Mouse (Mus musculus) forebrain, embryonic 16.5 days (tissue): ENCODE data around the gene Tead1. TPM values are rescaled to one million over a fixed set of nuclear protein-coding genes. Genes with fewer than 3 reads are reported as not detected.

Source experiments
- ATAC-seq: fragments of 200-750 bp; cut with Nextera tagmentation; 2 replicates; pipeline ENCODE4 v1.8.0; 2017; ENCODE audit warnings: mild to moderate bottlenecking, moderate library complexity
- H3K27ac ChIP-seq: fragments of 300-500 bp; sonication (generic); 2 replicates; pipeline ENCODE4 v1.5.1; 2014; ENCODE audit warnings: low read length, control low read depth
- H3K27me3 ChIP-seq: fragments of 300-500 bp; sonication (generic); replicated peaks from 2 replicates; pipeline ENCODE4 v1.6.1; 2014; ENCODE audit warnings: low read length; ENCODE audit not compliant: control insufficient read depth, insufficient read depth
- H3K36me3 ChIP-seq: fragments of 300-500 bp; sonication (generic); 2 replicates; pipeline ENCODE4 v1.6.1; 2014; ENCODE audit not compliant: control insufficient read depth, insufficient read depth
- H3K4me1 ChIP-seq: fragments of 300-500 bp; sonication (generic); replicated peaks from 2 replicates; pipeline ENCODE4 v1.6.1; 2014; ENCODE audit warnings: low read length; ENCODE audit not compliant: control insufficient read depth, insufficient read depth
- H3K4me2 ChIP-seq: fragments of 300-500 bp; sonication (generic); 2 replicates; pipeline ENCODE4 v1.6.1; 2014; ENCODE audit warnings: mild to moderate bottlenecking, low read length, control low read depth
- H3K4me3 ChIP-seq: fragments of 300-500 bp; sonication (generic); replicated peaks from 2 replicates; pipeline ENCODE4 v1.5.1; 2014; ENCODE audit warnings: mild to moderate bottlenecking, low read length, control low read depth
- H3K9ac ChIP-seq: fragments of 300-500 bp; sonication (generic); replicated peaks from 2 replicates; pipeline ENCODE4 v1.6.1; 2014; ENCODE audit warnings: low read depth, low read length, control low read depth
- H3K9me3 ChIP-seq: fragments of 300-500 bp; sonication (generic); 2 replicates; pipeline ENCODE4 v1.6.1; 2016; ENCODE audit warnings: low read length; ENCODE audit not compliant: control insufficient read depth
- WGBS: fragments of 180-500 bp; shearing (Covaris S2); extraction: QIAGEN DNeasy Blood & Tissue Kit; methylation state at CpG from one replicate; pipeline ENCODE4 v1.1.7; 2014; 5-methylcytosine and 5-hydroxymethylcytosine counted together
- polyA plus RNA-seq: library from polyadenylated mRNA; unstranded; fragments of >200 nt; fragmentation: Nextera tagmentation; extraction: Ambion mirVana; gene quantifications from 2 replicates; pipeline ENCODE4 v1.2.1, GENCODE M21; 2015

Tead1 gene
- polyA plus RNA-seq, 1 experiment from 2014 or later, result 17.6 TPM

GRCm38 (mm10) chr7:112810752-112811151 lies 131.6 kb downstream of the Tead1 start:
- 22% methylated on average over 7 of the region's 7 CpGs for WGBS
- Histone ChIP-seq H3K27ac (no peak overlapping the region), H3K27me3 (no peaks in the 10 kb centered on the region), H3K4me1 (peaks cover 19% of the 10 kb centered on the region), H3K36me3 (no peaks in the 10 kb centered on the region), H3K9ac (no peak overlapping the region), H3K4me3 (no peak overlapping the region), H3K4me2 (no peak overlapping the region), H3K9me3 (no peaks in the 10 kb centered on the region)
- ATAC-seq, result no peak

GRCm38 (mm10) chr7:112812037-112812775 lies 133.1 kb downstream of the Tead1 start:
- WGBS, result 52% methylated on average over 10 of the region's 10 CpGs
- Histone ChIP-seq H3K4me1 (peaks cover 14% of the 10 kb centered on the region), H3K9me3 (no peaks in the 10 kb centered on the region), H3K4me2 (no peak overlapping the region), H3K27me3 (no peaks in the 10 kb centered on the region), H3K9ac (no peak overlapping the region), H3K4me3 (no peak overlapping the region), H3K27ac (no peak overlapping the region), H3K36me3 (no peaks in the 10 kb centered on the region)
- no peak for ATAC-seq

GRCm38 (mm10) chr7:112813163-112813562 lies 134.0 kb downstream of the Tead1 start:
- ATAC-seq, result no peak
- 94% methylated on average over 7 of the region's 7 CpGs for WGBS

GRCm38 (mm10) chr7:112813731-112814306 lies 134.7 kb downstream of the Tead1 start:
- H3K4me1 ChIP-seq, result peaks cover 10% of the 10 kb centered on the region
- no peaks in the 10 kb centered on the region for H3K27me3 ChIP-seq
- no peak overlapping the region for H3K4me2 ChIP-seq
- H3K9me3 ChIP-seq, result no peaks in the 10 kb centered on the region
- H3K4me3 ChIP-seq, result no peak overlapping the region
- H3K27ac ChIP-seq, result no peak overlapping the region
- no peak for ATAC-seq
- no peaks in the 10 kb centered on the region for H3K36me3 ChIP-seq
- WGBS, result 70% methylated on average over 7 of the region's 8 CpGs
- H3K9ac ChIP-seq, result no peak overlapping the region

More at GRCm38 (mm10) chr7:112813163-112813562, 134.0 kb downstream of the Tead1 start:
- Histone ChIP-seq H3K4me3 (no peak overlapping the region), H3K36me3 (no peaks in the 10 kb centered on the region), H3K9me3 (no peaks in the 10 kb centered on the region), H3K9ac (no peak overlapping the region), H3K27ac (no peak overlapping the region), H3K4me1 (peaks cover 10% of the 10 kb centered on the region), H3K27me3 (no peaks in the 10 kb centered on the region), H3K4me2 (no peak overlapping the region)

DNA sequence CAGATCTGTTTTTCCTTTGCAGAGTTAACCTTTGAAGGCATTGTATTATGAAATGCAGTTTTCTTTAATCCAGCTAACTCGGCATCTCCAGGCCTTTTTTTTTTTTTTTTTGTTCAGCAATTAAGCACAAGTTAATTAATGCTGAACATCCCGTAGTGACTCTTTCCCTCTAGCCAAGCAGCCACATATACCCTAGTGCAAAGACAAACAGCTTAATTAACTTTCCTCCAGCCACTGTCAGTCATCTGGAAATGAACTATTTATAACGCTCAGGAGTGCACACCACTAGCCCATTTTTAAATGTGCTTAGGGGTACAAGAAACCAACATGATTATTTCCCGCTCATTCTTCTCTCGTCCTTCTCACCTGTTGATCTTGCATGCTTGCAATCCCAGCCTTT lies 136.9 kb downstream of the Tead1 start:
- Histone ChIP-seq H3K36me3 (no peaks in the 10 kb centered on the region), H3K4me1 (peaks cover 2% of the 10 kb centered on the region; the same call in 1 of the 2 replicates), H3K4me3 (no peak overlapping the region), H3K9me3 (no peaks in the 10 kb centered on the region), H3K9ac (no peak overlapping the region), H3K27ac (no peak overlapping the region), H3K27me3 (no peaks in the 10 kb centered on the region), H3K4me2 (no peak overlapping the region)
- 34% methylated on average over 5 of the region's 5 CpGs for WGBS
- no peak for ATAC-seq

- Histone ChIP-seq H3K9me3 (no peaks in the 10 kb centered on the region), H3K27me3 (no peaks in the 10 kb centered on the region), H3K4me3 (no peak overlapping the region), H3K27ac (no peak overlapping the region), H3K9ac (no peak overlapping the region), H3K36me3 (no peaks in the 10 kb centered on the region), H3K4me2 (no peak overlapping the region), H3K4me1 (peaks cover 29% of the 10 kb centered on the region)
- no peak for ATAC-seq
- 84% methylated on average over 4 of the region's 4 CpGs for WGBS
Measured at GRCm38 (mm10) chr7:112819833-112820232, 140.7 kb downstream of the Tead1 start.

DNA sequence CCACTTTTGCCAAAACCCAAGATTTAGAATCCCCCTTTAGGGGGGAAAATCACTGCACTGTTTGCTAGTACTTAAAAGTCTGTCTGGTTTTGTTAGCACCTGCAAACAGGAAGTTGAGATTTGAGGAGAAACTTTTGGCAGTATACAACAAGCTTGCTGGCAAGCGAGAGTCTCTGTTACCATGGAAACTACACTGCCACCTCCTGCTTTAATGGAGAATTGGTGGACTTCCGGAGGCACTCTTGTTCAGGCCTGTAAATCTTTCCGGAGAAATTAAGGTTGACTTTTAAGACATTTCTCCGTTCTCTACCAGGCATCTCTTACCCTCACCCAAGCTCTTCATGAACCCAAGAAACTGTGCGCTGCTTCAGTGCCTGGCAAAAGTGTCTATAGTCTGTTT lies 143.8 kb downstream of the Tead1 start:
- Histone ChIP-seq H3K27ac (peak overlapping the region; percentile 65), H3K4me2 (peak overlapping the region; percentile 41), H3K4me3 (no peak overlapping the region), H3K36me3 (no peaks in the 10 kb centered on the region), H3K4me1 (peaks cover 53% of the 10 kb centered on the region), H3K9me3 (no peaks in the 10 kb centered on the region), H3K27me3 (no peaks in the 10 kb centered on the region), H3K9ac (no peak overlapping the region)
- 7% methylated on average over 5 of the region's 5 CpGs for WGBS
- ATAC-seq, result no peak

DNA sequence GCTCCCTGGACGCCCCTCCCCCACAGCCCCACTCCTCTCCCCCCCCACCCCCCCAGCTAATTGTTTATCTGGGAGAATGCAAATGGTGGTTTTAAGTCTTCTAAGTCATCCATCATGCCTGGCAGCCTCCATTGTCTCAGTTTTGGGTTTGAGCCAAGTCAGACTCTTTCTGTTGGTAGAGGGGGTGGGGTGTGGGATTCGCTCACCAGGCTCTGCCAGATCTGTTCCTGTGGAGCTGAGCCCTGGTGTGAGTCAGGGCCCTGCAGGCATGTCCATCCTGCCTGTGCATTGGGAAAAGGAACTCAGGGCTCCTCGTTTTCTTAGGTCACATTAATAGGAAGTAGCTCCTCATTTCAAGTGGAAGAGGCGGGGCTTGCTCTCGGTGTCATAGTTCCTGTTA lies 144.5 kb downstream of the Tead1 start:
- no peaks in the 10 kb centered on the region for H3K27me3 ChIP-seq
- H3K4me3 ChIP-seq, result peak overlapping the region; percentile 10
- WGBS, result 2% methylated on average over 5 of the region's 5 CpGs
- H3K4me2 ChIP-seq, result peak overlapping the region; percentile 41
- ATAC-seq, result peak; percentile 68
- peaks cover 58% of the 10 kb centered on the region for H3K4me1 ChIP-seq
- peak overlapping the region; percentile 65 for H3K27ac ChIP-seq
- H3K9ac ChIP-seq, result no peak overlapping the region
- H3K36me3 ChIP-seq, result no peaks in the 10 kb centered on the region
- H3K9me3 ChIP-seq, result no peaks in the 10 kb centered on the region

GRCm38 (mm10) chr7:112825339-112825781 lies 146.2 kb downstream of the Tead1 start:
- H3K27ac ChIP-seq, result peak overlapping the region; percentile 80
- WGBS, result 3% methylated on average over 11 of the region's 11 CpGs
- H3K9me3 ChIP-seq, result no peaks in the 10 kb centered on the region
- H3K4me3 ChIP-seq, result no peak overlapping the region
- no peaks in the 10 kb centered on the region for H3K27me3 ChIP-seq
- ATAC-seq, result peak; percentile 21
- H3K9ac ChIP-seq, result no peak overlapping the region
- peaks cover 58% of the 10 kb centered on the region for H3K4me1 ChIP-seq
- peak overlapping the region; percentile 2; the same call in 1 of the 2 replicates for H3K4me2 ChIP-seq
- no peaks in the 10 kb centered on the region for H3K36me3 ChIP-seq
